Mouse (Mus musculus): ENCODE results near the gene Spats1.
A peak's percentile ranks its signal among the peaks of the same experiment; 100 is the strongest.
"Not testable (repeated sequence)": the region's sequence is repeated elsewhere in the genome, so short reads cannot be mapped to it uniquely, and the experiment has no call there.

The Spats1 gene

GRCm38 (mm10) chr17:45433419-45434261 lies 41.6 kb downstream of the Spats1 start, which contains the start of gene Cdc5l:
Gene Cdc5l (minus strand): TSS chr17:45433737.
- DNase-seq, result peak; percentile 97 to 99

- no peak for DNase-seq
Observed at GRCm38 (mm10) chr17:45432706-45433398, 42.4 kb downstream of the Spats1 start.

- no peak for DNase-seq
Observed at GRCm38 (mm10) chr17:45432007-45432406, 43.2 kb downstream of the Spats1 start.

- no peak for DNase-seq
Observed at GRCm38 (mm10) chr17:45417387-45417786, 57.8 kb downstream of the Spats1 start.

GRCm38 (mm10) chr17:45411617-45412016 lies 63.6 kb downstream of the Spats1 start:
- not testable (repeated sequence) for DNase-seq

- no peak for DNase-seq
Observed at GRCm38 (mm10) chr17:45408719-45409118, 66.5 kb downstream of the Spats1 start.

GRCm38 (mm10) chr17:45406281-45406680 lies 68.9 kb downstream of the Spats1 start:
- DNase-seq, result peak in 1 of 2 experiments; percentile 10

GRCm38 (mm10) chr17:45403207-45403606 lies 72.0 kb downstream of the Spats1 start:
- DNase-seq, result peak in 1 of 2 experiments; percentile 51

- DNase-seq, result no peak
Observed at GRCm38 (mm10) chr17:45402601-45403000, 72.6 kb downstream of the Spats1 start.

GRCm38 (mm10) chr17:45402126-45402525 lies 73.1 kb downstream of the Spats1 start:
- DNase-seq, result no peak

- no peak for DNase-seq
Observed at GRCm38 (mm10) chr17:45401126-45401905, 73.9 kb downstream of the Spats1 start.

GRCm38 (mm10) chr17:45398021-45398420 lies 77.2 kb downstream of the Spats1 start:
- DNase-seq, result no peak

GRCm38 (mm10) chr17:45397541-45397940 lies 77.7 kb downstream of the Spats1 start:
- no peak for DNase-seq

- DNase-seq, result no peak
Observed at GRCm38 (mm10) chr17:45394612-45395011, 80.6 kb downstream of the Spats1 start.

- no peak for DNase-seq
Observed at GRCm38 (mm10) chr17:45393765-45394164, 81.5 kb downstream of the Spats1 start.
